Mouse (Mus musculus) layer of hippocampus, postnatal 25 days (tissue): ENCODE results near the gene Rps6kb1. TPM values are rescaled to one million over a fixed set of nuclear protein-coding genes. Genes with fewer than 3 reads are reported as not detected.

Experiments
- DNase-seq, 2 experiments: peaks; one replicate each; pipeline ENCODE4 v3.0.0; 2022; ENCODE audit warnings: mixed read lengths in 2 of 2, low spot score in 1 of 2; ENCODE audit errors: extremely low spot score in 1 of 2
- total RNA-seq, 2 experiments: library from RNA; stranded (reverse); gene quantifications; 2 replicates each; pipeline ENCODE4 v1.2.3; 2021

Gene Rps6kb1
- total RNA-seq, 2 experiments from 2014 or later = 34.5 to 41.6 TPM

DNA sequence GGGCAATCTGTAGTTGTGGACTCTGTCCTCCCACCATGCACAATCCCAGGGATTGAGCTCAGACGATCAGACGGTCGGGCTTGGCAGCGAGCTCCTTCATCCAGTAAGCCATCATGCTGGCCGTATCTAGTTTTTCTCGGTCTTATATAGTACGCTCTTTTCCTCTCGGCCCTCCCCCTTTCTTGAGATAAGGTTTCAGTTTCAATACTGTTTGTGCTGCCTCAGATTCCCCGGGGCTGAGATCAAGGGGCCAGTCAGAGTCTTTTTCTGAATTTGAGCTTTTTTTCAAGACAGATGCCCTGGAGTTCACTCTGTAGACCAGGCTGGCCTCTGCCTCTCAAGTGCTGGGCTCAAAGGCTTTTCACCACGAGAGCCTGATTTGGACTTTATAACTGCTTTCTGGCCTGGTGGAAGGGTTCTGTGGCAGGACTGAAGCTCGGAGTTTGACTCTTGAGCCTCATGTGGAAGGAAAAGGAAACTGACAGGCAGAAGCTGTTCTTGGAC is 36.7 kb upstream of the Rps6kb1 start:
- no peak for DNase-seq

DNA sequence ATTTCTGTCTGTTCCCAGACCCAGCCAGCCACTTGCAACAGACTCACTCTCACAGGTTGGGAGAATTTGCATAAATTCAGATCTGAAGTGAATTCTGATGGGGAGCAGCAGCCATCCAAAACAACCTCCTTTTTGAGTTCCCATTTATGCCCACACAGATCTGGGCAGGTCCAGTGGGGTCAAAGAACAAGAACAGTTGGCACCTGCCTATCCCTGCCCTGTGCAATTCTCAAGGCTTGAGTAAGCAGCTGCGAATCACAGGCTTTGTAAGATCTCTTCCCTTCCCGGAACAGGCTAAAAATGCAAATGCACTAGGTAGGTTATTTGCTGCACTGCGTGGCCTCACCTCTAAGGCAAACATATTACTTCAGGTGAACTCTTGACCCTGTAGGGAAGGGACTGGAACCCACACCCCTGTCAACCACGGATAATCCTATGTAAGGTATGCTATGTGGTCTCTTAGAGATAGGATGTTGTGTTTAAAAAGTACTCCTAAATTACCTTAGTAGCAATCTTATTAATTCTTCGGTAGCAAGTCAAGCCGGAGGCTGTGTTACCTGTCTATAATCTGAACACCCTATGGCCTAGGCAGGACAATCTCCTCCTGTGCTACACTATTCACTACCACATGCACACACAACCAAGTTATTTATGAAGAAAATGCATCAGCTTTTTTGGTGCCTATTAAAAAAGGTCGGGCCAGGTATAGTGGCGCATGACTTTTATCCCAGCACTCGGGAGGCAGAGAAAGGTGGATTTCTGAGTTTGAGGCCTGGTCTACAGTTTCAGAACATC is 35.9 kb upstream of the Rps6kb1 start:
- no peak for DNase-seq

DNA sequence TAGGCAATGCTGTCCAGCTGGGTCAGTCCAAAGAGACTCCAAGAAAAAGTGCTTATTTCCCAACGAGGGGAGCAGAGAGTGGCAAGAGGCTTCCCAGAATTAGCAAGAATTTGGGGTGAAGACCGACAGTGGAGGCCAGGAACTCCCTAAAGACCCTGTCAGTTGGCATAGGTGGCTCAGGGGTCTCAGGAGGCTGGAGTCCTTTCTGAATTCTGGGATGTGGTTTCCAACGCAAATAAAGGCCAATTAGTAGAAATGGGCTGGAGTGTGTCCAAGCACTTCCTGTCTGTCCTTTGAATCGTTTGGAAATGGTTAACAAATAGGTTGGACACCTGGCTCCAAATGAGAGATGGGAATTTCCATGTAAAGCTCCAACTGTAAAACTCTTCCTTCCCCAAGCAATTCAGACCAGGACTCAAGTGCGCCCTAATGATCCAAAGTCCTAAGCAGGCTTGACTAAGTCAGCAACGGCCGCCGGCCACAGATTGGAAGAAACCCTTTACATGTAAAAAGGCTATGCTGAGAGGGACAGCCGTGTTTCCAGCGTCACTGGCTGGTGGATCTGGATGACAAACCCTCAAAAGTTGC is 35.2 kb upstream of the Rps6kb1 start:
- no peak for DNase-seq

DNA sequence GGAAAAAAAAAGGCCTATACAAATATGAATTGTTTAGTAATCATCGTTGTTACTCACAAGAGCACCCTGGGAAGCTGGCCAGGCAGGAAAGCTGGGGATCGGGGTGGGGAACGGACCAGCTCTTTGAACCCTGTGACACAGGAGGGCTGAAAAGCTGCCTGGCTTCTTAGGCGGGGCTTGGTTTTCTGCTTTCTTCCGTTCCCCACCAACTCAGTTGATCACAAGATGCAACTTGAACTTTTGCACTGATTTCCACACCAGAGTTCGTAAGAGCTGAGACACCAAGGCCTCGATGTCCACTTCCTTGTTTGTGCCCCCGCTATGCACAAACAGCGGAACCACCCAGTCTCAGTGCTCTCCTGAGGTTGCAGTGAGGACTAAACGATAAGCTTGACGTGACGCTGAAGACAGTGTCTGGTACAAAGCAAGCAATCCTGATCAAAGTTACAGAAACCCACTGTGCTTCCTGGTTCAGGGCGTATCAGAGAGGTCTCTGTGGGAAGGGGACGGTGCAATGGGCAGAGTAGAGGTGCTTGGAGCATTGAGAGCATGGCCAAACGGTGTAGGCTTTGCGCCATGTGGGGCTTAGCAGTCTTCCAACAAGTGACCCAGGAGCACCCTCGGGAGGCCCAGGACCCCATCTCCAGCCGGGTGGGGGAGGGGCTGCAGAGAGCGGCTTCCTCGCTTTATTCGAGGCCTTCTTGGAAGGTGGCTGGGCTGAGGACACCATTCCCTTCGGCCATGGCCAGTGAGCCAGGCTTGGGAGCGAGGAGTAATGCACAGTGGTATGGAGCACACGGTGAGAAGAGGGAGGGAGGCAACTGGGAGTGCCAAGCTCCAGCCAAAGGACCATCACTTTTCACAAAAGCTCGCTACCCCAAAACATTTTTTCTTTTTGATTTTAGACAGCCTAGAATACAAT is 34.5 kb upstream of the Rps6kb1 start:
- no peak for DNase-seq

DNA sequence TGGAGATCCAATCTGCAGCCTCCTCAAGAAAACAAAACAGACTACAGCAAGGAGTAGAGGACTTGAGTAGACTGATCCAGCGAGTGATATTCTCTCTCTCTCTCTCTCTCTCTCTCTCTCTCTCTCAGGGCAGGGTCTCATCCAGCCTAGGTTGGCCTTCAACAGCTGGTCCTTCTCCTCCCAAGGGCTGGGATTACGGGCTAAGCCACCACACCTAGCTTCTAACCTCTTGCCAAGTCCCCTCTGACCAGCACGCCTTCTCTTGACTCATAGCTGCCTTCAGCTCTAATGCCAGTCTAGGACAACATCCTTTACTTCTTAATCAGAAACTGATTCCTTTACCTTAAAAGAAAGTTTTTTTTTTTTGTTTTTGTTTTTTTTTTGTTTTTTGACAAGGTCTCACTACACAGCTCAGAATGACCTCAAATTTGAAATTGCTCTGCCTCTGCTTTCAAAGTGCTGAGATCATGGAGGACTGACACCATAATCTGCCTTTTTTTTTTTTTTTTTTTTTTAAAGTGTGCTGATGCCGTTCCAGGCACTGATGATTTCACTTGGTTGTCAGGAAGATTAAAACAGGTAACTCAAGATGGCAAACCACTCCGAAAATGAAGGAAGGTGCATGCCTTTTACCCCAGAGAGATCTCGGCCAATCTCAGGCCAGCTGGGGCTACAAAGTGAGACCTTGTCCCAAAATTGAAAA is 33.7 kb upstream of the Rps6kb1 start:
- no peak for DNase-seq

DNA sequence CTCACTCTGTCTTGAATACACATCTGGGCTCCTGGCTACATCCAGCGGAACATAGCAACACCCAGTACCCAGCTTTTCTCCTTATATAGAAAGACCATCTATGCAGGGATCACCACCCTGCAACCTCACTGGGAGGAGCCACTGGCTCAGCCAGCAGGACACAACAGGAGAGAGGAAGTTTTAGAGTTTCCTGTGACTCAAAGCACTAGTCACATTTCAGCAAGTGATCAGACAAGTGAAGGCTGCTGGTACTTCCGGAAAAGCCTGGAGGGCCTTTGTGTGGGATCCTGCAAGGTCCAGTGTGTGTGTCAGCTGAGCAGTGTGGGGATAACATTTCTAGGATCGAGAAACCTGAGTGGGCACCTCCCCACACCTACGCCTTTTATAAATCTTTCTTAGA is 32.6 kb upstream of the Rps6kb1 start:
- no peak for DNase-seq

DNA sequence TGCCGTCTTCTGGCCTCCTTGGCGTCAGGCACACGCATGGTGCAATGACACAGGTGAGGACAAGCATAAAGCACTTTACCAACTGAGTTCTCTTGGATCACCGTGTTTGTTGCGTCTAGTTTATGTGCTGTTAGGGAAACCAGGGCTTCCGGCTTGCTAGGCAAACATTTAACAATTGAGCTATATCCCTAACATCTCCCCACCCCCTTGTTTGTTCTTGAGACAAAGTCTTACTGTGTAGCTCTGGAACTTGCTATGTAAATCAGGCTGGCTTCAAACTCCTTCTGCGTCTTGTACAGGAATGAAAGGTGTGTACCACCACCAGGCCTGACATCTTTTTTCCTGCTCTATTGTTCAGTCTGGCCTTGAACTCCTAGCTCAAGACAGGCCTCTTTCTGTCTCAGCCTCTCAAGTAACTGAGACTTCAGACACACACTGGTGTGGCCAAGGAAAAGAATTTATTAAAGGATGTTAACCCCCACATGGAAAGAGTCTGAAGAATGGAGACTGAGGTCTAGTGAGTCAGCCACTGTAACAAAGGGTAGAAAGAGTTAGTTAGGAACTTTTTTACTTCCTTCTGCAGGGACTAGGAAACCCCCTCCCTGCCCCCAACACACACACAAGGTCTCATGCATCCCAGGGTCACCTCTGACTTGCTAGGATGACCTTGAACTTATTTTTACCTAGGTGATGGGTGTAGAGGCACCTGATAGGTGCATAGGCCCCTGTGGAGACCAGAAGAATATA is 31.2 kb upstream of the Rps6kb1 start:
- no peak for DNase-seq

DNA sequence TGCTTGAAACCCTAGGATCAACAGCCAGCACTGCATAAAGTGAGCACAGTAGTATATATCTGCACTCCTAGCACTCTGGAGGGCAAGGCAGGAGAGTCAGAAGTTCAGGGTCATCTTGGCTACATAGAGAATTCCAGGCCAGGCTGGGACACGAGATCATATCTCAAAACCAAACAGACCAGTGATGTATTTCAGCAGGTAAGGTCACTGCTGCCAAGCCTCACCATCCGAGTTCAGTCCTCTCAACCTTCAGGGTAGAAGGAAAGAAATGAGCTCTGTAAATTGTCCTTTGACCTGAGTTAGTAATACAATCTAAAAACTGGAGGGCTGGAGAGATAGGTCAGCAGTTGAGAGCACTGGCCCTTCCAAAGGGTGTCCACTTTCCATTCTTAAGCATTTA is 29.8 kb upstream of the Rps6kb1 start:
- no peak for DNase-seq

DNA sequence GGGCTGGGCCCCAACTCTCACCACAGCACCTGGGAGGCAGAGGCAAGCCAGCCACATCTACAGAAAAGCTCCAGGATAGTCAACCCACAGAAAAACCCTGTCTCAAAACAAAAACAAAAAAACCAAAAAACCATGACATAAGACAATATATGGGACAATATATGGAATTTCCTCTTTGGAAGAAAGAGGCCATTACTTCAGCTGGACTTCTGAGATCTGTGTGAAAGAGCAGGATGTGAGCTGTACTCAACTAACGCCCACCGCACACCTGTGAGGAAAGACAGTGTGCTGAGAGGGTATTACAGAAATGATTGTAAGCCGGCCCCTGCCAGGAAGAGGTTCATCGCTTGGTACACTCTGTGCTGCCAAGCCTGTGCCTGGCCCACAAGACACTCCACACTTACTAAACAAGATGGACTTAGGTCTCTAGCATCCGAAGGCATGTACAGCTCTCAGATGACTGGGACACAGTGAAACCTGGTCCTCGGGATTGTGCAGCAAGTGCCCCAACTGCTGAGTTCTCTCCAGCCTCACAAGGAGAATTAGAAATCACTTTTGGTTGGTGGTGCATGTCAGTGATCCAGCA is 29.1 kb upstream of the Rps6kb1 start:
- DNase-seq = no peak

DNA sequence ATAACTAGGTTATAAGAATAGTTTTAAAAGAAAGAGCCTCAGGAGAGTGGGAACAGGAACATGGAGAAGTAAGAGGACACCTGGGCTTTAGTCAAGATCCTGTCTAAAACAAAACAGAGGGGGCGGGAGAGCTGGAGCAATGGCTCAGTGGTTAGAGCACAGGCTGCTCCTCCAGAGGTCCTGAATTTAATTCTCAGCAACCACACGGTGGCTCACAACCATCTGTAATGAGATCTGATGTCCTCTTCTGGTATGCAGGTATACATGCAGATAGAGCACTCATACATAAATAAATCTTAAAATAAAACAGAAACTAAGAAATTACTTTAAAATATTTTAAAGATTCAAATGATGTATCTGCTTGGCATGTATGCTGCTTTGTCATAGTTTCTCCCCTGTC is 28.0 kb upstream of the Rps6kb1 start:
- no peak for DNase-seq

DNA sequence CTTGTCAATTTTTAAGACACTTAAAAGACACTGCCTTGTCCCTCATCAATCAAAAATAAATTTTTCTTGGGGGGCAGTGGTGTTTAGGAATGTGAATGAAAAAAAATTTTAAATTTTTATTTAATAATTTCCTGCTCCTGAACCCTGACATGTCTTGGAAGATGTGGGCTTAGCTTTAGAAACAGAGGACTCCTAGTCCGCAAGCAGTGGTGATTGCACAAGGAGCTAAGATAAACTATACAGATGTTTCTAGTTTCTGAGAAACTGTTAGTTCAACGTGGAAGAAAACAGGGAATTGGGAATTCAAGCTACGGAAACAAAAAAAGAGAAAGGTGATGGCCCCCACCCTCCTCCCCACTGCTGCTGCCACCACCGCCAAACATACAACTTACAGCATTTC is 27.3 kb upstream of the Rps6kb1 start:
- no peak for DNase-seq

DNA sequence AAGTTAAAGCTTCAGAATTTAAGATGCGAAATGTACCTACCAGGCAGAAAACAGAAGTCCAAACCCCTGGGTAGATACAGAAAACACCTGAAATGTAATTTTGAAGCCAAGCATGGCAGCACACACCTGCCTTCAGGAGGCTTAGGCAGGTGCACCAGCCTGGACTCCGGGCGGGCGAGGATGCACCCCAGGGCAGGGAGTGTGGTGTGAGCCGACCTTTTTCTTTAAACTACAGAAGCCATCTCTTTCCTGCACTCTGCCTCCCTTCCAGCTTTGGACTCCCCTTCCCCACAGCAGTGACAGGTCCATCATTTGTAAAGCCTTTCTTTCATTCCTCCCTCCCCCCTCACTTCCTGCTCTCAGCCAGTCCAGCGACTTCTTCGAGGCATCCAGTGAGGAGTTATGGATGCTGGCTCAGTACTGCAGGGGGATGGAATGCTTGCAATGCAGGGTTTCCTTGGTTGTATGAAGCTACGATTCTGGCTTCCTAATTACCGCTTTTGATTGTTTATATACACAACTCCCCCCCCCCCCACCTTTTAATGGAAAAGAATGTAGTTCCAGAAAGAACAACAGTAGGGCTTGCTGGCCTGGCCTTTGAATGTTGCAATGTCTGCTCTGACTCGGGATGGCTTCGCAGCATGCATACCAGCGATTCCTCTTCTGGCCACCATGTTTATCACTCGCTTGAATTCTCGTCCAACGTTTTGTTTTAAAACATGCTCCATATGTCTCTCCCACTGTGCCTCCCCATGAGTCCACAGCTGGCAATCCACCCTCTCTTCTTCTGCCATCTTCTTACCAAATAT is 26.6 kb upstream of the Rps6kb1 start:
- no peak for DNase-seq

DNA sequence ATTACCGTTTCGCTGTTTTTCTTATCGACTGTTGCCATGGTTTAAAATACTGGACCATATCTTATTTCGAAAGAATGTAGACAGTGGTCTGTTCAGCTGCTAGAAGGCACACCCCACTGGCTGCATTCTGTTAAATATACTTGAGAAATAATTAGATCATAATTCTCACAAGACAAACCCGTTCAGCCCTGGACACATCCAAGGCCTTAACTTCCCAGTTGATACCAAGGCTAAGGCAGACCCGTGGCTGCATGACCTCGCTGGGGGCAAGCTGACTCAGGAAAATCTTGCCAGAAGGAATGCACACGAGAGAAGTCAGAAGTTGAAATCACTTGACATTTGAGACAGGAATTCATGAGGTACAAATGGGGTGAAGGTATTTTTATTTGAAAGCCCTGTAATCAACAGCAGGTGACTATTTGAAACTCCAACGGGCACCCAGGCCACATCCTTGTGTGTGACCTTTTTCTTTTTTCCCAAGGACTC is 25.7 kb upstream of the Rps6kb1 start:
- DNase-seq = no peak

DNA sequence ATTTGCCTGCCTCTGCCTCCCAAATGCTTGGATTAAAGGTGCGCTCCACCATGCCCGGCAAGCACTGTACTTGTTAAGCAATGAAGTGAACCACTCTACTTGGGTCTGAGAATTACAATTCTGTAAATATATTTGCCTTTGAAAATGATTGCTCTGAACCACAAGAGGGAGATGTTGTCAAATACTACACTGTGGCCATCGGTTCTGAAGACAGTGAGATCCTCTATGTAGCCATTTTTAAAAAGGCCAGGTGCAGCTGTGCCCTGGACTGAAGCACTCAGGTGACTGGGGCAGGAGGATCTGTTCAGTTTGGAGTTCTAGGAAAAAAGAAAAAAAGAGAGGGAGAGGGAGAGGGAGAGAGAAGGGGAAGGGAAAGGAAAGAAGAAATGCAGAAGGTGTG is 23.8 kb upstream of the Rps6kb1 start:
- no peak for DNase-seq

DNA sequence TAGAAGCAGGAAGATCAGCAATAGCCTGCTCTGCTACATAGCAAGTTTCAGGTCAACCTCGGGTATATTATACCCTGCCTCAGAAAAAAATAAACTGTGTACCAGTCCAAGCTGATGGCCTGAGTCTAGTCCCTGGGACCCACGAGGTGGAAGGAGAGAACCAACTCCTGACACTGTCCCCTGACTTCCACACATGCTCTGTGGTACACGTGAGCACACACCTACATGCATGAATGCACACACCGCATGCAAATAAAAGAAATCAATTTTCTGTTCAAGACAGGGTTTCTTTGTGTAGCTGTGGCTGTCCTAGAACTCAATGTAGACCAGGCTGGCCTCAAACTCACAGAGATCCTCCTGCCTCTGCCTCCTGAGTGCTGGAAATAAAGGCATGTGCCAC is 13.7 kb upstream of the Rps6kb1 start:
- no peak for DNase-seq

DNA sequence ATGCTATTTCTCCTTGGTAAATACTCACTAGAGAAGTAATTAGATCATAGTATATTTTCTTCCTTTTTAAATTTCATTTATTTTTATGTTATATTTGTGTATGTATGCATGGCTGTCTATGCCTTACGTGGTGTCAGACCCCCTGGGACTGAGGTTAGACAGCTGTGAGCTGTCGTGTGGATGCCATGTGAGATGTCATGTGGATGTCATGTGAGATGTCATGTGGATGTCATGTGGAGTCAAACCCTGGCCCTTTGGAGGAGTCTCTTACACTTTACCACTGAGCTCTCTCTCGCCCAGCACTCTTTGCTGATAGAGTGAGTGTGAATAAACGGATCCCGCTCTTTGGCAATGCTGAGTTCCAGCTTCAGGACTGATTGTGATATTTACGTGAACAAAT is 8.9 kb upstream of the Rps6kb1 start:
- no peak for DNase-seq

DNA sequence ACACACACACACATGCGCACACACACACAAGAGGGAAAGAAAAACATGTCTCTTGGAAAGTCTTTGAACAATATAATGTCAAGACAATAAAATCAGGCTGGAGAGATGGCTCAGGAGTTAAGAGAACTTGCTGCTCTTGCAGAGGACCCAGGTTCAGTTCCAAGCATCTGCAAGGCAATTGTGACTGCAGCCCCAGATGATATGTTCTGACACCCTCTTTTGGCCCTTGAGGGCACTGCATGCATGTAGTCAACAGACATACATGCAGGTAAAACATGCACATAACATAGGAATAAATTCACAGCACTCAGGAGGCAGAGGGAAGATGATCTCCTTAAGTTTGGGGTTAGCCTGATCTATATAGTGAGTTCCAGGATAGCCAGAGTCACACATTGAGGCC is 2.8 kb upstream of the Rps6kb1 start:
- DNase-seq = no peak

DNA sequence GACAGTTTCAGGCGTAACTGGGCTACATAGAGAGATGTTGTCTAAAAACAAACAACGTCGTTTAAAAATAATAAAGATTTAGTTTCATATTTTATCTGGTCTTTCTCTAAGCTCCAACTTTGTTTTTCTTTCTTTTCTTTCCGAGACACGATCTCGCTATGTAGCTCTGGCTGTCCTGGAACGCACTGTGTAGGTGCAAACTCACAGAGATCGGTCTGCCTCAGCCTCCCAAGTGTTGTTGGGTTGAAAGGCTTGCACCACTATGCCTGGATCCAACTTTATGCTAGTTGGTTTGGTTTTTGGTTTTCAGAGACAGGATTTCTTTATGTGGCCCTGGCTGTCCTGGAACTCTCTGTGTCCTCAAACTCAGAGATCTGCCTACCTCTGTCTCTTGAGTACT is 951 bp upstream of the Rps6kb1 start:
- DNase-seq = no peak
